25 mouse cellular contexts compared by ENCODE assay signal in genomic region chr1:77307745-77308144, GRCm38 (mm10).
A peak's percentile ranks its signal among the peaks of the same experiment; 100 is the strongest.
DNase-seq lines count a peak whose midpoint lies in the region; ATAC-seq lines count a peak whose summit lies in the region.
"Had no signal": no experiment of that assay in that cellular context is flagged by ENCODE, and none has a peak within 500 bp of the region (broad histone marks: within the 10 kb centered on the region; RNA-seq: fewer than 3 reads in every experiment).

No protein-coding gene starts in this region.

- H3K9me3 ChIP-seq in embryonic facial prominence, embryonic 14.5 days (ENCODE audit: control insufficient read depth, low read length) = no peaks in the 10 kb centered on the region
- H3K9me3 ChIP-seq in embryonic facial prominence, embryonic 10.5 days = no peaks in the 10 kb centered on the region
- no peaks in the 10 kb centered on the region for H3K9me3 ChIP-seq in heart, embryonic 10.5 days
- H3K9me3 ChIP-seq: embryonic facial prominence, embryonic 12.5 days; forebrain, embryonic 12.5 days; forebrain, embryonic 15.5 days; heart, embryonic 13.5 days; hindbrain, embryonic 10.5 days; hindbrain, embryonic 13.5 days; intestine, embryonic 15.5 days had no signal

- H3K4me2 ChIP-seq in embryonic facial prominence, embryonic 14.5 days (ENCODE audit: low read depth, low read length) = no peak overlapping the region
- H3K4me2 ChIP-seq: embryonic facial prominence, embryonic 12.5 days; forebrain, embryonic 12.5 days; forebrain, embryonic 15.5 days; heart, embryonic 13.5 days; hindbrain, embryonic 13.5 days; intestine, embryonic 15.5 days had no signal

- no peaks in the 10 kb centered on the region for H3K36me3 ChIP-seq in embryonic facial prominence, embryonic 14.5 days (ENCODE audit: control insufficient read depth, insufficient read depth, low read length)
- H3K36me3 ChIP-seq in embryonic facial prominence, embryonic 10.5 days (replicated peaks) = no peaks in the 10 kb centered on the region
- H3K36me3 ChIP-seq in heart, embryonic 10.5 days = no peaks in the 10 kb centered on the region
- H3K36me3 ChIP-seq: embryonic facial prominence, embryonic 12.5 days; forebrain, embryonic 12.5 days; forebrain, embryonic 15.5 days; heart, embryonic 13.5 days; hindbrain, embryonic 10.5 days; hindbrain, embryonic 13.5 days; intestine, embryonic 15.5 days had no signal

- H3K4me3 ChIP-seq in embryonic facial prominence, embryonic 14.5 days (ENCODE audit: low read depth, low read length) = no peak overlapping the region
- no peak overlapping the region for H3K4me3 ChIP-seq in embryonic facial prominence, embryonic 10.5 days
- no peak overlapping the region for H3K4me3 ChIP-seq in heart, embryonic 10.5 days
- H3K4me3 ChIP-seq: embryonic facial prominence, embryonic 12.5 days; erythroblast, embryonic 14.5 days; forebrain, embryonic 12.5 days; forebrain, embryonic 15.5 days; heart, embryonic 13.5 days; hindbrain, embryonic 10.5 days; hindbrain, embryonic 13.5 days; intestine, embryonic 15.5 days had no signal

- intact Hi-C loops in heart, postnatal 14 days (cut with DNase I) = no loop called here

- H3K27me3 ChIP-seq in embryonic facial prominence, embryonic 14.5 days (replicated peaks; ENCODE audit: control insufficient read depth, insufficient read depth, low read length) = no peaks in the 10 kb centered on the region
- no peaks in the 10 kb centered on the region for H3K27me3 ChIP-seq in embryonic facial prominence, embryonic 10.5 days (replicated peaks; ENCODE audit: low read depth, poor library complexity, severe bottlenecking)
- no peaks in the 10 kb centered on the region for H3K27me3 ChIP-seq in heart, embryonic 10.5 days (ENCODE audit: insufficient read depth, poor library complexity, severe bottlenecking)
- H3K27me3 ChIP-seq: embryonic facial prominence, embryonic 12.5 days; forebrain, embryonic 15.5 days; heart, embryonic 13.5 days; hindbrain, embryonic 13.5 days; intestine, embryonic 15.5 days had no signal

- 38% methylated on average over 4 of the region's 4 CpGs for WGBS in embryonic facial prominence, embryonic 14.5 days
- WGBS in embryonic facial prominence, embryonic 10.5 days = 78% methylated on average over 4 of the region's 4 CpGs
- 84% methylated on average over 4 of the region's 4 CpGs for WGBS in heart, embryonic 10.5 days

- ATAC-seq in embryonic facial prominence, embryonic 14.5 days (ENCODE audit: low read depth) = no peak
- ATAC-seq: activated CD4-positive, CD25-positive, alpha-beta regulatory T cell, adult 4 months; forebrain, embryonic 15.5 days; hindbrain, embryonic 16.5 days; intestine, embryonic 15.5 days had no signal

- H3K27ac ChIP-seq in embryonic facial prominence, embryonic 14.5 days (replicated peaks; ENCODE audit: low read depth, low read length) = no peak overlapping the region
- H3K27ac ChIP-seq in embryonic facial prominence, embryonic 10.5 days (replicated peaks) = no peak overlapping the region
- no peak overlapping the region for H3K27ac ChIP-seq in heart, embryonic 10.5 days
- H3K27ac ChIP-seq: embryonic facial prominence, embryonic 12.5 days; forebrain, embryonic 12.5 days; forebrain, embryonic 15.5 days; heart, embryonic 13.5 days; hindbrain, embryonic 10.5 days; hindbrain, embryonic 13.5 days; intestine, embryonic 15.5 days had no signal

- H3K4me1 ChIP-seq in embryonic facial prominence, embryonic 14.5 days (ENCODE audit: control insufficient read depth, insufficient read depth, low read length) = no peaks in the 10 kb centered on the region
- H3K4me1 ChIP-seq in embryonic facial prominence, embryonic 10.5 days = peaks cover 5% of the 10 kb centered on the region; the same call in 1 of the 2 replicates
- no peaks in the 10 kb centered on the region for H3K4me1 ChIP-seq in heart, embryonic 10.5 days
- H3K4me1 ChIP-seq: forebrain, embryonic 12.5 days; forebrain, embryonic 15.5 days; heart, embryonic 13.5 days; hindbrain, embryonic 13.5 days; intestine, embryonic 15.5 days had no signal

- peak; percentile 57 for DNase-seq in embryonic facial prominence, embryonic 14.5 days (ENCODE audit: low spot score)
- no peak for DNase-seq in embryonic facial prominence, embryonic 10.5 days (ENCODE audit: low spot score)
- DNase-seq in heart, adult 11 months = peak; percentile 91
- no peak for DNase-seq in heart, embryonic 10.5 days (ENCODE audit: low spot score)
- DNase-seq in heart, adult 9 months (ENCODE audit: low spot score in 2 of 2) = peak; percentile 4 to 39
- DNase-seq in heart, postnatal 14 days = no peak
- DNase-seq in skeletal muscle tissue, adult 2 months (ENCODE audit: low read depth, low spot score) = peak; percentile 32
- DNase-seq: adrenal gland, adult 8-10 months; adrenal gland, postnatal 36 days; cerebellum, adult 18-20 months; cerebellum, adult 9-10 months; cerebellum, postnatal 14 days; gastrocnemius, postnatal 25 days; heart, postnatal 36 days; kidney, adult 11 months had no signal

- H3K9ac ChIP-seq in embryonic facial prominence, embryonic 14.5 days (ENCODE audit: low read depth, low read length) = no peak overlapping the region
- H3K9ac ChIP-seq: embryonic facial prominence, embryonic 12.5 days; forebrain, embryonic 12.5 days; forebrain, embryonic 15.5 days; heart, embryonic 13.5 days; hindbrain, embryonic 13.5 days; intestine, embryonic 15.5 days had no signal

Comparison
In these comparisons a context has a peak if more than half of its experiments do, and no peak if none do; other contexts are left out.
1. DNase-seq: peak in embryonic facial prominence, embryonic 14.5 days (single experiment), heart, adult 11 months (single experiment), heart, adult 9 months (2 of 2) and skeletal muscle tissue, adult 2 months (single experiment); none in embryonic facial prominence, embryonic 10.5 days (single experiment), heart, embryonic 10.5 days (single experiment) and heart, postnatal 14 days (0 of 2).